Mouse (Mus musculus): Measurements from ENCODE around the gene Dnah17. TPM values are rescaled to one million over a fixed set of nuclear protein-coding genes. Genes with fewer than 3 reads are reported as not detected.

Dnah17 gene
- polyA plus RNA-seq, 1 experiment from 2014 or later = 0.29 TPM

- 74% methylated on average over 16 of the region's 16 CpGs for WGBS
- Histone ChIP-seq H3K27me3 (ENCODE audit: control insufficient read depth, insufficient read depth, low read length) (no peaks in the 10 kb centered on the region), H3K36me3 (ENCODE audit: control insufficient read depth, insufficient read depth, low read length) (no peaks in the 10 kb centered on the region), H3K4me1 (ENCODE audit: control insufficient read depth, insufficient read depth, low read length) (no peaks in the 10 kb centered on the region), H3K9ac (replicated peaks; ENCODE audit: low read depth, low read length) (no peak overlapping the region), H3K27ac (ENCODE audit: low read length) (no peak overlapping the region), H3K4me2 (replicated peaks; ENCODE audit: low read depth, low read length) (no peak overlapping the region), H3K4me3 (ENCODE audit: low read depth, low read length) (no peak overlapping the region), H3K9me3 (ENCODE audit: control insufficient read depth, low read depth, low read length) (no peaks in the 10 kb centered on the region)
- no peak for ATAC-seq (ENCODE audit: insufficient number of reproducible peaks, insufficient read depth, low FRiP score, low read depth)
These were observed 80.3 kb downstream of the Dnah17 start for GRCm38 (mm10) chr11:118050174-118050573.

- H3K9me3 ChIP-seq (ENCODE audit: control insufficient read depth, low read depth, low read length) = no peaks in the 10 kb centered on the region
- no peak overlapping the region for H3K4me3 ChIP-seq (ENCODE audit: low read depth, low read length)
- H3K9ac ChIP-seq (replicated peaks; ENCODE audit: low read depth, low read length) = no peak overlapping the region
- H3K4me2 ChIP-seq (replicated peaks; ENCODE audit: low read depth, low read length) = no peak overlapping the region
- no peaks in the 10 kb centered on the region for H3K36me3 ChIP-seq (ENCODE audit: control insufficient read depth, insufficient read depth, low read length)
- ATAC-seq (ENCODE audit: insufficient number of reproducible peaks, insufficient read depth, low FRiP score, low read depth) = no peak
- H3K27me3 ChIP-seq (ENCODE audit: control insufficient read depth, insufficient read depth, low read length) = no peaks in the 10 kb centered on the region
- WGBS = 33% methylated on average over 8 of the region's 8 CpGs
- no peak overlapping the region for H3K27ac ChIP-seq (ENCODE audit: low read length)
- H3K4me1 ChIP-seq (ENCODE audit: control insufficient read depth, insufficient read depth, low read length) = no peaks in the 10 kb centered on the region
These were observed 80.8 kb downstream of the Dnah17 start for GRCm38 (mm10) chr11:118049641-118050040.

GRCm38 (mm10) chr11:118043293-118043907, 87.0 kb downstream of the Dnah17 start:
- no peaks in the 10 kb centered on the region for H3K36me3 ChIP-seq (ENCODE audit: control insufficient read depth, insufficient read depth, low read length)
- no peaks in the 10 kb centered on the region for H3K27me3 ChIP-seq (ENCODE audit: control insufficient read depth, insufficient read depth, low read length)
- no peaks in the 10 kb centered on the region for H3K9me3 ChIP-seq (ENCODE audit: control insufficient read depth, low read depth, low read length)
- peaks cover 5% of the 10 kb centered on the region; the same call in 1 of the 2 replicates for H3K4me1 ChIP-seq (ENCODE audit: control insufficient read depth, insufficient read depth, low read length)
- ATAC-seq (ENCODE audit: insufficient number of reproducible peaks, insufficient read depth, low FRiP score, low read depth) = peak; percentile 31; the same call in 1 of the 2 replicates
- WGBS = 29% methylated on average over 14 of the region's 14 CpGs
- no peak overlapping the region for H3K9ac ChIP-seq (replicated peaks; ENCODE audit: low read depth, low read length)
- H3K27ac ChIP-seq (ENCODE audit: low read length) = peak overlapping the region; percentile 33; the same call in 1 of the 2 replicates
- no peak overlapping the region for H3K4me3 ChIP-seq (ENCODE audit: low read depth, low read length)
- no peak overlapping the region for H3K4me2 ChIP-seq (replicated peaks; ENCODE audit: low read depth, low read length)

GRCm38 (mm10) chr11:118042791-118043190, 87.6 kb downstream of the Dnah17 start:
- H3K4me2 ChIP-seq (replicated peaks; ENCODE audit: low read depth, low read length) = no peak overlapping the region
- H3K27me3 ChIP-seq (ENCODE audit: control insufficient read depth, insufficient read depth, low read length) = no peaks in the 10 kb centered on the region
- 80% methylated on average over 9 of the region's 9 CpGs for WGBS
- no peaks in the 10 kb centered on the region for H3K9me3 ChIP-seq (ENCODE audit: control insufficient read depth, low read depth, low read length)
- peak overlapping the region; percentile 33; the same call in 1 of the 2 replicates for H3K27ac ChIP-seq (ENCODE audit: low read length)
- H3K4me3 ChIP-seq (ENCODE audit: low read depth, low read length) = no peak overlapping the region
- H3K9ac ChIP-seq (replicated peaks; ENCODE audit: low read depth, low read length) = no peak overlapping the region
- H3K4me1 ChIP-seq (ENCODE audit: control insufficient read depth, insufficient read depth, low read length) = peaks cover 5% of the 10 kb centered on the region; the same call in 1 of the 2 replicates
- no peak for ATAC-seq (ENCODE audit: insufficient number of reproducible peaks, insufficient read depth, low FRiP score, low read depth)
- H3K36me3 ChIP-seq (ENCODE audit: control insufficient read depth, insufficient read depth, low read length) = no peaks in the 10 kb centered on the region

- Histone ChIP-seq H3K36me3 (ENCODE audit: control insufficient read depth, insufficient read depth, low read length) (no peaks in the 10 kb centered on the region), H3K9me3 (ENCODE audit: control insufficient read depth, low read depth, low read length) (no peaks in the 10 kb centered on the region), H3K27me3 (ENCODE audit: control insufficient read depth, insufficient read depth, low read length) (no peaks in the 10 kb centered on the region), H3K27ac (ENCODE audit: low read length) (no peak overlapping the region), H3K4me1 (ENCODE audit: control insufficient read depth, insufficient read depth, low read length) (no peaks in the 10 kb centered on the region), H3K4me3 (ENCODE audit: low read depth, low read length) (no peak overlapping the region), H3K4me2 (replicated peaks; ENCODE audit: low read depth, low read length) (no peak overlapping the region), H3K9ac (replicated peaks; ENCODE audit: low read depth, low read length) (no peak overlapping the region)
- no peak for ATAC-seq (ENCODE audit: insufficient number of reproducible peaks, insufficient read depth, low FRiP score, low read depth)
- WGBS = 59% methylated on average over 9 of the region's 9 CpGs
These were observed 95.4 kb downstream of the Dnah17 start for GRCm38 (mm10) chr11:118035068-118035467.

GRCm38 (mm10) chr11:118034395-118034794, 96.0 kb downstream of the Dnah17 start:
- 75% methylated on average over 13 of the region's 13 CpGs for WGBS
- Histone ChIP-seq H3K9me3 (ENCODE audit: control insufficient read depth, low read depth, low read length) (no peaks in the 10 kb centered on the region), H3K27me3 (ENCODE audit: control insufficient read depth, insufficient read depth, low read length) (no peaks in the 10 kb centered on the region), H3K36me3 (ENCODE audit: control insufficient read depth, insufficient read depth, low read length) (no peaks in the 10 kb centered on the region), H3K27ac (ENCODE audit: low read length) (no peak overlapping the region), H3K4me1 (ENCODE audit: control insufficient read depth, insufficient read depth, low read length) (no peaks in the 10 kb centered on the region), H3K4me2 (replicated peaks; ENCODE audit: low read depth, low read length) (no peak overlapping the region), H3K9ac (replicated peaks; ENCODE audit: low read depth, low read length) (no peak overlapping the region), H3K4me3 (ENCODE audit: low read depth, low read length) (no peak overlapping the region)
- ATAC-seq (ENCODE audit: insufficient number of reproducible peaks, insufficient read depth, low FRiP score, low read depth) = no peak

GRCm38 (mm10) chr11:118031134-118031533, 99.3 kb downstream of the Dnah17 start:
- WGBS = 74% methylated on average over 9 of the region's 9 CpGs
- no peaks in the 10 kb centered on the region; the same call in none of the 2 replicates for H3K36me3 ChIP-seq (ENCODE audit: control insufficient read depth, insufficient read depth, low read length)
- no peak overlapping the region for H3K9ac ChIP-seq (replicated peaks; ENCODE audit: low read depth, low read length)
- H3K27ac ChIP-seq (ENCODE audit: low read length) = no peak overlapping the region
- H3K4me3 ChIP-seq (ENCODE audit: low read depth, low read length) = no peak overlapping the region
- H3K27me3 ChIP-seq (ENCODE audit: control insufficient read depth, insufficient read depth, low read length) = no peaks in the 10 kb centered on the region
- H3K4me2 ChIP-seq (replicated peaks; ENCODE audit: low read depth, low read length) = no peak overlapping the region
- no peaks in the 10 kb centered on the region for H3K4me1 ChIP-seq (ENCODE audit: control insufficient read depth, insufficient read depth, low read length)
- H3K9me3 ChIP-seq (ENCODE audit: control insufficient read depth, low read depth, low read length) = no peaks in the 10 kb centered on the region
- ATAC-seq (ENCODE audit: insufficient number of reproducible peaks, insufficient read depth, low FRiP score, low read depth) = no peak

- whole genome bisulfite sequencing = 92% methylated on average over 6 of the region's 6 CpGs
- Histone ChIP-seq H3K9ac (replicated peaks; ENCODE audit: low read depth, low read length) (no peak overlapping the region), H3K36me3 (ENCODE audit: control insufficient read depth, insufficient read depth, low read length) (peaks cover 6% of the 10 kb centered on the region), H3K27ac (ENCODE audit: low read length) (no peak overlapping the region), H3K9me3 (ENCODE audit: control insufficient read depth, low read depth, low read length) (no peaks in the 10 kb centered on the region), H3K27me3 (ENCODE audit: control insufficient read depth, insufficient read depth, low read length) (no peaks in the 10 kb centered on the region), H3K4me2 (replicated peaks; ENCODE audit: low read depth, low read length) (no peak overlapping the region), H3K4me3 (ENCODE audit: low read depth, low read length) (no peak overlapping the region), H3K4me1 (ENCODE audit: control insufficient read depth, insufficient read depth, low read length) (no peaks in the 10 kb centered on the region)
- no peak for ATAC-seq (ENCODE audit: insufficient number of reproducible peaks, insufficient read depth, low FRiP score, low read depth)
These were observed 101.3 kb downstream of the Dnah17 start for GRCm38 (mm10) chr11:118029170-118029569.

GRCm38 (mm10) chr11:118024111-118024510, 106.3 kb downstream of the Dnah17 start:
- ATAC-seq (ENCODE audit: insufficient number of reproducible peaks, insufficient read depth, low FRiP score, low read depth) = no peak
- Histone ChIP-seq H3K9me3 (ENCODE audit: control insufficient read depth, low read depth, low read length) (no peaks in the 10 kb centered on the region), H3K4me2 (replicated peaks; ENCODE audit: low read depth, low read length) (no peak overlapping the region), H3K4me3 (ENCODE audit: low read depth, low read length) (no peak overlapping the region), H3K27me3 (ENCODE audit: control insufficient read depth, insufficient read depth, low read length) (no peaks in the 10 kb centered on the region), H3K9ac (replicated peaks; ENCODE audit: low read depth, low read length) (no peak overlapping the region), H3K36me3 (ENCODE audit: control insufficient read depth, insufficient read depth, low read length) (peaks cover 22% of the 10 kb centered on the region), H3K27ac (ENCODE audit: low read length) (no peak overlapping the region), H3K4me1 (ENCODE audit: control insufficient read depth, insufficient read depth, low read length) (no peaks in the 10 kb centered on the region)
- WGBS = 62% methylated on average over 2 of the region's 2 CpGs
